Mouse (Mus musculus): ENCODE measurements around the gene Ttll4. TPM values are rescaled to one million over a fixed set of nuclear protein-coding genes. Genes with fewer than 3 reads are reported as not detected.
A peak's percentile ranks its signal among the peaks of the same experiment; 100 is the strongest.

Gene Ttll4
- polyA plus RNA-seq, 1 experiment from 2014 or later = 14.4 TPM

GRCm38 (mm10) chr1:74698791-74699190 lies 37.2 kb downstream of the Ttll4 start:
- H3K36me3 ChIP-seq (ENCODE audit: control insufficient read depth, insufficient read depth, low read length) = peaks cover 75% of the 10 kb centered on the region
- WGBS = 85% methylated on average over 1 of the region's 1 CpGs

GRCm38 (mm10) chr1:74702142-74702553 lies 40.6 kb downstream of the Ttll4 start:
- DNase-seq (ENCODE audit: low spot score) = no peak
- H3K27me3 ChIP-seq (replicated peaks; ENCODE audit: control insufficient read depth, insufficient read depth, low read length) = no peaks in the 10 kb centered on the region
- no peaks in the 10 kb centered on the region for H3K9me3 ChIP-seq (replicated peaks; ENCODE audit: control insufficient read depth, low read length)
- H3K4me3 ChIP-seq (ENCODE audit: low read depth, low read length) = no peak overlapping the region
- H3K4me1 ChIP-seq (ENCODE audit: control insufficient read depth, insufficient read depth, low read length) = no peaks in the 10 kb centered on the region
- ATAC-seq = no peak
- no peak overlapping the region for H3K27ac ChIP-seq (ENCODE audit: low read depth, low read length)
- 83% methylated on average over 6 of the region's 6 CpGs for WGBS
- no peak overlapping the region for H3K9ac ChIP-seq (ENCODE audit: low read length)
- peaks cover 44% of the 10 kb centered on the region for H3K36me3 ChIP-seq (ENCODE audit: control insufficient read depth, insufficient read depth, low read length)
- no peak overlapping the region for H3K4me2 ChIP-seq (ENCODE audit: low read length)

More at GRCm38 (mm10) chr1:74698791-74699190, 37.2 kb downstream of the Ttll4 start:
- Histone ChIP-seq H3K4me2 (ENCODE audit: low read length) (no peak overlapping the region), H3K4me1 (ENCODE audit: control insufficient read depth, insufficient read depth, low read length) (no peaks in the 10 kb centered on the region), H3K9ac (ENCODE audit: low read length) (no peak overlapping the region), H3K9me3 (replicated peaks; ENCODE audit: control insufficient read depth, low read length) (no peaks in the 10 kb centered on the region), H3K27me3 (replicated peaks; ENCODE audit: control insufficient read depth, insufficient read depth, low read length) (no peaks in the 10 kb centered on the region), H3K4me3 (ENCODE audit: low read depth, low read length) (no peak overlapping the region), H3K27ac (ENCODE audit: low read depth, low read length) (no peak overlapping the region)
- ATAC-seq (no peak), DNase-seq (ENCODE audit: low spot score) (no peak)

- H3K27ac ChIP-seq (ENCODE audit: low read depth, low read length) = no peak overlapping the region
- ATAC-seq = no peak
- DNase-seq (ENCODE audit: low spot score) = no peak
- no peaks in the 10 kb centered on the region for H3K27me3 ChIP-seq (replicated peaks; ENCODE audit: control insufficient read depth, insufficient read depth, low read length)
- peaks cover 24% of the 10 kb centered on the region for H3K36me3 ChIP-seq (ENCODE audit: control insufficient read depth, insufficient read depth, low read length)
- no peaks in the 10 kb centered on the region for H3K9me3 ChIP-seq (replicated peaks; ENCODE audit: control insufficient read depth, low read length)
- 82% methylated on average over 3 of the region's 3 CpGs for WGBS
- H3K4me3 ChIP-seq (ENCODE audit: low read depth, low read length) = no peak overlapping the region
- H3K4me2 ChIP-seq (ENCODE audit: low read length) = no peak overlapping the region
- H3K9ac ChIP-seq (ENCODE audit: low read length) = no peak overlapping the region
- H3K4me1 ChIP-seq (ENCODE audit: control insufficient read depth, insufficient read depth, low read length) = no peaks in the 10 kb centered on the region
Measured at GRCm38 (mm10) chr1:74704156-74704555, 42.6 kb downstream of the Ttll4 start.

DNA sequence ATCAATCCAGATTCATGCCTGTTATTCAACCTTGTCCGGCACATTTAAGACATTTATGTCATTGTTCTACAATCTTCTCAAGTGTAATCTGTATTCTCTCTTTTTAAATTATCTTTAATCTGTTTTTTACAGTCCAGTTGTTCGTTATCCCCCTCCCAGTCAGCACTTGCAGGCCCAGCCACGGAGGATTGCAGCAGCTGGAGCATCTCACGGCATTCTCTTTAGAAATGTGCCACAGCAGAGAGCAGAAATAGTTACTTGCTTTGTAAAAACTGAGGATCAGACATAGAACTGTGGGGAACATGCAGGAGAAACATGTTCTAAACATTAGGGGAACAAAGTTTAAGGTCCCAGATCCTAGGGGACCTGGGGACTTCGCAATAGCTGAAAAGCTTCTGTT lies 43.5 kb downstream of the Ttll4 start:
- 81% methylated on average over 5 of the region's 5 CpGs for WGBS
- no peak for DNase-seq (ENCODE audit: low spot score)
- H3K4me3 ChIP-seq (ENCODE audit: low read depth, low read length) = no peak overlapping the region
- H3K27ac ChIP-seq (ENCODE audit: low read depth, low read length) = no peak overlapping the region
- no peaks in the 10 kb centered on the region for H3K9me3 ChIP-seq (replicated peaks; ENCODE audit: control insufficient read depth, low read length)
- no peak overlapping the region for H3K4me2 ChIP-seq (ENCODE audit: low read length)
- no peaks in the 10 kb centered on the region for H3K27me3 ChIP-seq (replicated peaks; ENCODE audit: control insufficient read depth, insufficient read depth, low read length)
- H3K36me3 ChIP-seq (ENCODE audit: control insufficient read depth, insufficient read depth, low read length) = peaks cover 15% of the 10 kb centered on the region
- no peak for ATAC-seq
- H3K9ac ChIP-seq (ENCODE audit: low read length) = no peak overlapping the region
- no peaks in the 10 kb centered on the region for H3K4me1 ChIP-seq (ENCODE audit: control insufficient read depth, insufficient read depth, low read length)

DNA sequence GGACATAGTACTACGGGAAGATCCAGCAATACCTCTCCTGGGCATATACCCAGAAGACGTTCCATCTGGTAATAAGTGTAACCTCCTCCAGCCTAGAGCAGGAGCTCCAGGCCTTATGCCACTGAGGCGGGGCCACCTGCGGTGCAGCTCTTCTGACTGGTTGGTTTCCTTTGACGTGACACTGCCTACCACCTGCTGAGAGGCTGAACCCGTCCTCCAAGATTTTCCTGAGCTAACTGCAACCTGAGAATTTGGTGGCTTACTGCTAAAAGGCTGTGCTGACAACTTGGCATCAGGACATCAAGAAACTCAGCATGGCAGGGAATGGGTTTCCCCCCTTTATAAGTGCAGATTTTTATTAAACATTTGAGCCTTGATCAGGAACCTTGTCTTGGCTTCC lies 48.0 kb downstream of the Ttll4 start:
- Histone ChIP-seq H3K9me3 (replicated peaks; ENCODE audit: control insufficient read depth, low read length) (no peaks in the 10 kb centered on the region), H3K4me3 (ENCODE audit: low read depth, low read length) (no peak overlapping the region), H3K9ac (ENCODE audit: low read length) (no peak overlapping the region), H3K4me2 (ENCODE audit: low read length) (no peak overlapping the region), H3K27ac (ENCODE audit: low read depth, low read length) (no peak overlapping the region), H3K4me1 (ENCODE audit: control insufficient read depth, insufficient read depth, low read length) (peaks cover 10% of the 10 kb centered on the region), H3K36me3 (ENCODE audit: control insufficient read depth, insufficient read depth, low read length) (no peaks in the 10 kb centered on the region), H3K27me3 (replicated peaks; ENCODE audit: control insufficient read depth, insufficient read depth, low read length) (0 out of 2 replicates have a peak, but pooled peaks cover 4% of the 10 kb centered on the region)
- DNase-seq (ENCODE audit: low spot score) (no peak), ATAC-seq (no peak)
- WGBS = 39% methylated on average over 6 of the region's 6 CpGs

- 86% methylated on average over 4 of the region's 4 CpGs for WGBS
- Histone ChIP-seq H3K4me1 (ENCODE audit: control insufficient read depth, insufficient read depth, low read length) (peaks cover 10% of the 10 kb centered on the region), H3K4me2 (ENCODE audit: low read length) (no peak overlapping the region), H3K27ac (ENCODE audit: low read depth, low read length) (no peak overlapping the region), H3K4me3 (ENCODE audit: low read depth, low read length) (no peak overlapping the region), H3K9me3 (replicated peaks; ENCODE audit: control insufficient read depth, low read length) (no peaks in the 10 kb centered on the region), H3K27me3 (replicated peaks; ENCODE audit: control insufficient read depth, insufficient read depth, low read length) (0 out of 2 replicates have a peak, but pooled peaks cover 4% of the 10 kb centered on the region), H3K9ac (ENCODE audit: low read length) (no peak overlapping the region), H3K36me3 (ENCODE audit: control insufficient read depth, insufficient read depth, low read length) (no peaks in the 10 kb centered on the region)
- DNase-seq (ENCODE audit: low spot score) (no peak), ATAC-seq (no peak)
Measured at GRCm38 (mm10) chr1:74712046-74712445, 50.5 kb downstream of the Ttll4 start.

DNA sequence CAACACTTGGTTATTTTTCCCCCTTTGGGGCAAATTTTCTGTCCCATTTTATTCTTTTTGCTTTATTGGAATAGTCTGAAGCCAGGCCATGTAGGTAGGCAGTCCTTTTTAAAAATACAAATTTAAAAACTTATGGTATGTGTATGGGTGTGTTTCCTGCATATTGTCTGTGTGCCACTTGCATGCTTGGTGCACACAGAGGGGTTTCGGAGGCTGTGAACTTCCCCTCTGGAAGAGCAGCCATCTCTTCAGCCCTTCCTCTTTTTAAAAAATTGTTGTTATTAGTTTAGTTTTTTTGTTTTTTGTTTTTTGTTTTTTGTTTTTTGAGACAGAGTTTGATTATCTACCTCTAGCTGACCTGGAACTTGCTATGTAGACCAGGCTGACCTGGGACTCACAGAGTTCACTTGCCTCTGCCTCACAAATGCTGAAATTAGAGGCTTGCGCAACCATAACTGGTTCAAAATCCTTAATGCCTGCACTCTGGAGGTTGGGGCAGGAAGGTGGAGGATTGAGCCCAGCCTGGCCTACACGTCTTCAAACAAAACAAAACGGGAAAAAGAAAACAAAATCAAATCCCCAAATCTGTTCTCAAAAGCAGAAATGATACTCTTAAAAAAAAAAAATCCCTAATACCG lies 51.0 kb downstream of the Ttll4 start:
- ATAC-seq (no peak), DNase-seq (ENCODE audit: low spot score) (no peak)
- H3K36me3 ChIP-seq (ENCODE audit: control insufficient read depth, insufficient read depth, low read length) = no peaks in the 10 kb centered on the region
- WGBS = 37% methylated on average over 5 of the region's 5 CpGs
- H3K4me1 ChIP-seq (ENCODE audit: control insufficient read depth, insufficient read depth, low read length) = peaks cover 10% of the 10 kb centered on the region
- peak overlapping the region; percentile 32 for H3K4me3 ChIP-seq (ENCODE audit: low read depth, low read length)
- H3K9me3 ChIP-seq (replicated peaks; ENCODE audit: control insufficient read depth, low read length) = no peaks in the 10 kb centered on the region
- no peak overlapping the region for H3K9ac ChIP-seq (ENCODE audit: low read length)
- 0 out of 2 replicates have a peak, but pooled peaks cover 4% of the 10 kb centered on the region for H3K27me3 ChIP-seq (replicated peaks; ENCODE audit: control insufficient read depth, insufficient read depth, low read length)
- H3K27ac ChIP-seq (ENCODE audit: low read depth, low read length) = no peak overlapping the region
- H3K4me2 ChIP-seq (ENCODE audit: low read length) = peak overlapping the region; percentile 74

DNA sequence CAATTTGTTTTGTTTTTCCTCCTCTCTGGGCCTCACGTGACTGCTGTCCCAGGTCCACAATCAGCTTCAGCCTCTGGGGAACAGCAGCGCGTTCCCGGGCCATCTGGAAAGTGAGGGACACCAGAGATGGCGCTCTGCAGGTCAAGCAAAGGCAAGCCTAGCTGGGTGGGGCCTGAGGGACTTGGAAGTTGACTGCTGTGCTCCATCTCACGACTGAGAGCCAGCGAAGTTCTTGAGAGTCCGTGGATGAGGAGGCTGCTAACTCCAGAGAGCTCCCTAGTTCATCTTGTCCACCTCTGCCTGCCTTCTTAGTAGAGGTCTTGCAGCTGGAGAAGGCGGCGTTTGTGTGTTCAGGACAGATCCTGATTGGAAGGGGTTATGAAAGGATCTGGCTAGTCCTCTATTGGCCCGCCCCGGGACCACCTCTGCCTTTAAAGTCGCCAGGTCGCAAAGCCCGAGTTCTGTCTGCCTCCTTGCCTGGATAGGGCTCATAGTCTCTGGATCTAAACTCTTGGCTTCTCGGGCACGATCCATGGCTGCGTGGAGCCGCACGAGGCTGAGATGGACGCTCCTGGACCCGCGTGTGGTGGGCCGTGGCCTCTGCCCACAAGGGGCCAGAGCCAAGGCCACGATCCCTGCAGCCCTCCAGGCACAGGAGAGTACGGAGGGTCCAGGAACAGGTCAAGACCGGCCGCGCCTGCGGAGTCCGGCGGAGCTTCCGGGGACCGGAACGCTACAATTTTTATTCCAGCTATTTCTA lies 51.7 kb downstream of the Ttll4 start, which contains the start of gene Cyp27a1:
Gene Cyp27a1 (plus strand): TSS at position 476 of the 760 bp plus-strand sequence.
- Histone ChIP-seq H3K4me2 (ENCODE audit: low read length) (peak within 1 kb of the TSS; percentile 74), H3K27ac (ENCODE audit: low read depth, low read length) (no peak within 1 kb of the TSS), H3K4me3 (ENCODE audit: low read depth, low read length) (peak within 1 kb of the TSS; percentile 32), H3K27me3 (replicated peaks; ENCODE audit: control insufficient read depth, insufficient read depth, low read length) (0 out of 2 replicates have a peak, but pooled peaks cover 4% of the 10 kb centered on the region), H3K36me3 (ENCODE audit: control insufficient read depth, insufficient read depth, low read length) (no peaks in the 10 kb centered on the region), H3K9me3 (replicated peaks; ENCODE audit: control insufficient read depth, low read length) (no peaks in the 10 kb centered on the region), H3K4me1 (ENCODE audit: control insufficient read depth, insufficient read depth, low read length) (peaks cover 10% of the 10 kb centered on the region), H3K9ac (ENCODE audit: low read length) (peak within 1 kb of the TSS; percentile 63)
- 2% methylated on average over 35 of the region's 35 CpGs for WGBS
- DNase-seq (ENCODE audit: low spot score) = peak; percentile 31
- ATAC-seq = 0 out of 2 replicates have a peak, but pooled peaks have one; percentile 23

All from forebrain, embryonic 14.5 days (tissue).